Mouse (Mus musculus): ENCODE measurements at regions not wholly inside any gene's neighbourhood (a gene's known extent, or its start where the extent isn't known, plus 50 kb on each side); places are given as distances from the start of the nearest gene placed in this dataset.

DNA sequence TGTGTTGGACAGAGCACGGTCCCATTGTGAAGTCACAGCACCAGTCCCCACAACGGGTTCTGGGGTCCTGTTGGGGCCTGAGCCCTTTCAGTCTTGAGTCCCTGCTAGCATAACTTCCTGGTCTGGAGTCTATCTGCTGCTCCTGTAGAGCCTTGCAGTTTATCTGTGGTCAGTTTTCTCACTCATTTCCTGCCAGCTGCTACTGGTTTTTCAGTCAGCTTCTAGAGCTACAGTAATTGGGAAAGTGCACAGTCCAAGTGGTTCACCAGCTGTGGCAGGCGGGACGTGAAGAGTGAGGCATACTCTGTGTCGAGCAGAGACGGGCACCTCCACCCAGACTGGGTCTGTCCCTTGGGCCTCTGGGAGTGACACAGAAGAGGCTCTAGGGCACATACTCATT, 93.4 kb upstream of the Id2 start:
- TF ChIP-seq MEF2A (IDR thresholded peaks at IDR 0.05; ENCODE audit: borderline replicate concordance, low read depth, low read length) (peak; percentile 44; the same call in 1 of the 2 replicates), ETS1 (conservative IDR thresholded peaks at IDR 0.05; ENCODE audit: low read depth, low read length) (peak; percentile 100), E2F4 (IDR thresholded peaks at IDR 0.05; ENCODE audit: insufficient replicate concordance, low read depth, low read length) (no peak), SMC3 (IDR thresholded peaks at IDR 0.05; ENCODE audit: low read depth, low read length) (peak; percentile 39; the same call in 1 of the 2 replicates), POLR2AphosphoS2 (IDR thresholded peaks at IDR 0.05; ENCODE audit: low read depth, low read length) (no peak), KAT2A (IDR thresholded peaks at IDR 0.05; ENCODE audit: insufficient replicate concordance, low read length) (no peak), RCOR1 (conservative IDR thresholded peaks at IDR 0.05; ENCODE audit: low read depth, low read length) (peak; percentile 88), MYC (IDR thresholded peaks at IDR 0.05; ENCODE audit: low read depth, low read length) (no peak), ZC3H11A (IDR thresholded peaks at IDR 0.05; ENCODE audit: low read depth, low read length) (no peak), PAX5 (IDR thresholded peaks at IDR 0.05; ENCODE audit: low read length) (no peak), SIN3A (IDR thresholded peaks at IDR 0.05; ENCODE audit: low read length) (peak; percentile 88), JUN (IDR thresholded peaks at IDR 0.05; ENCODE audit: insufficient read depth, low read depth, low read length) (no peak), MAX (IDR thresholded peaks at IDR 0.05; ENCODE audit: low read length) (no peak), TCF12 (IDR thresholded peaks at IDR 0.05; ENCODE audit: low read depth, low read length) (peak; percentile 99), MAFK (IDR thresholded peaks at IDR 0.05; ENCODE audit: insufficient replicate concordance, low read length) (peak; percentile 75), CHD2 (IDR thresholded peaks at IDR 0.05; ENCODE audit: low read length) (no peak; the same call in 1 of the 2 replicates), NELFE (IDR thresholded peaks at IDR 0.05; ENCODE audit: low read depth, low read length) (no peak), CHD1 (IDR thresholded peaks at IDR 0.05; ENCODE audit: low read depth, low read length) (no peak), BHLHE40 (IDR thresholded peaks at IDR 0.05; ENCODE audit: low read depth, low read length) (peak; percentile 97), ZNF384 (IDR thresholded peaks at IDR 0.05; ENCODE audit: low read depth, low read length) (no peak), ZMIZ1 (IDR thresholded peaks at IDR 0.05; ENCODE audit: low read depth, low read length) (no peak), EP300 (IDR thresholded peaks at IDR 0.05; ENCODE audit: low read length) (peak; percentile 94), CTCF (conservative IDR thresholded peaks at IDR 0.05 in 1 of 2, IDR thresholded peaks at IDR 0.05 in 1 of 2; ENCODE audit: low read depth in 2 of 2, low read length in 2 of 2) (no peak), RAD21 (IDR thresholded peaks at IDR 0.05; ENCODE audit: low read depth, low read length) (no peak; the same call in none of the 2 replicates), JUND (conservative IDR thresholded peaks at IDR 0.05; ENCODE audit: low read depth, low read length) (peak; percentile 76), ELF1 (IDR thresholded peaks at IDR 0.05; ENCODE audit: low read depth, low read length) (peak; percentile 72), USF2 (conservative IDR thresholded peaks at IDR 0.05; ENCODE audit: low read depth, low read length) (no peak), IRF4 (IDR thresholded peaks at IDR 0.05; ENCODE audit: low read depth, low read length) (peak; percentile 77; the same call in 1 of the 2 replicates), HCFC1 (IDR thresholded peaks at IDR 0.05; ENCODE audit: low read depth, low read length) (peak; percentile 17; the same call in 1 of the 2 replicates), GABPA (IDR thresholded peaks at IDR 0.05; ENCODE audit: insufficient replicate concordance, low read depth, low read length) (no peak), MXI1 (IDR thresholded peaks at IDR 0.05; ENCODE audit: low read depth, low read length) (no peak), NRF1 (IDR thresholded peaks at IDR 0.05; ENCODE audit: low read depth, low read length) (no peak), TBP (conservative IDR thresholded peaks at IDR 0.05; ENCODE audit: low read depth, low read length) (no peak), ZKSCAN1 (IDR thresholded peaks at IDR 0.05; ENCODE audit: borderline replicate concordance, low read depth, low read length) (no peak), POLR2A (IDR thresholded peaks at IDR 0.05; ENCODE audit: low read depth, low read length) (no peak), MAZ (IDR thresholded peaks at IDR 0.05; ENCODE audit: low read depth, low read length) (no peak), USF1 (IDR thresholded peaks at IDR 0.05; ENCODE audit: low read depth, low read length) (no peak), UBTF (IDR thresholded peaks at IDR 0.05; ENCODE audit: low read depth, low read length) (0 out of 2 replicates have a peak, but pooled peaks have one; percentile 59)
- peaks cover 20 to 40% of the 10 kb centered on the region in 2 experiments for H3K4me1 ChIP-seq (ENCODE audit: control insufficient read depth in 1 of 2, insufficient read depth in 2 of 2)
- peak overlapping the region; percentile 83 for H3K27ac ChIP-seq (ENCODE audit: insufficient read depth, low read depth)
- no peaks in the 10 kb centered on the region for H3K79me2 ChIP-seq (replicated peaks; ENCODE audit: control insufficient read depth, extremely low read depth, insufficient read depth, poor library complexity, severe bottlenecking)
- H3K36me3 ChIP-seq (replicated peaks in 1 of 2; ENCODE audit: control insufficient read depth in 1 of 2, insufficient read depth in 1 of 2, low read length in 1 of 2): no peaks in the 10 kb centered on the region
- H3K9ac ChIP-seq (ENCODE audit: insufficient read depth, low read depth): no peak overlapping the region
- peaks cover 17% of the 10 kb centered on the region for H3K27me3 ChIP-seq (replicated peaks)
- DNase-seq (ENCODE audit: extremely low read depth): peak; percentile 92
- in situ Hi-C loops (cut with MboI; ENCODE audit: low pct_ligation_motif_present, low pct_unique_long_range_greater_than_20kb, low sequenced_read_pairs) (no loop called here), dilution Hi-C loops (cut with MboI; ENCODE audit: extremely low pct_ligation_motif_present, extremely low pct_unique_long_range_greater_than_20kb, low sequenced_read_pairs) (no loop called here)
- peak overlapping the region; percentile 66 for H3K4me2 ChIP-seq (ENCODE audit: insufficient read depth, low read depth, poor library complexity, severe bottlenecking)
- peaks cover 18% of the 10 kb centered on the region for H3K9me3 ChIP-seq (replicated peaks; ENCODE audit: low read length)
- no peak overlapping the region for H3K4me3 ChIP-seq (replicated peaks in 1 of 3; ENCODE audit: low read depth in 2 of 3, low read length in 2 of 3, poor library complexity in 1 of 3)
